Mouse (Mus musculus): ENCODE results near the gene Atxn1. TPM values are rescaled to one million over a fixed set of nuclear protein-coding genes. Genes with fewer than 3 reads are reported as not detected.

The Atxn1 gene
- polyA plus RNA-seq, 1 experiment, result not detected

DNA sequence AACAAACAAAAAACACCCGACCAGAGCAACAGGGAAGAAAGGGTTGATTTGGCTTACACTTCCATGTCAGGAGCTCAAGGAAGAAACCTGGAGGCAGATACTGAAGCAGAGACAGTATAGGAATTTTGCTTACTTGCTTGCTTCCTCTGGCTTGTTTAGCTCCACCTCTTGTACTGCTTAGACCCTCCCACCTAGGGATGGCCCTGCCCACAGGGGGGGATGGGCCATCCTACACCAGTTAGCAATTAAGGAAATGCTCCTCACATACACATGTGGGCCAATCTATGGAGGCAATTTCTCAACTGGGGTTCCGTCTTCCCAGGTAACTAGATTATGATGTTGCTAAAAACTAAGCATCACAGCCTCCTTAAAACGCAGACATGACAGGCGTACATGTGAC, 39.5 kb downstream of the Atxn1 start:
- WGBS, result 85% methylated on average over 4 of the region's 4 CpGs
- Histone ChIP-seq H3K4me1 (ENCODE audit: control insufficient read depth, insufficient read depth, low read length) (peaks cover 6% of the 10 kb centered on the region; the same call in 1 of the 2 replicates), H3K4me3 (ENCODE audit: insufficient read depth, low read depth, low read length) (no peak overlapping the region), H3K27ac (ENCODE audit: insufficient read depth, low read depth, low read length) (no peak overlapping the region)
- TF ChIP-seq CTCF (IDR thresholded peaks at IDR 0.05; ENCODE audit: insufficient read depth, low read depth, low read length), result no peak
- TF ChIP-seq POLR2A (IDR thresholded peaks at IDR 0.05; ENCODE audit: insufficient read depth, low read depth, low read length), result no peak

DNA sequence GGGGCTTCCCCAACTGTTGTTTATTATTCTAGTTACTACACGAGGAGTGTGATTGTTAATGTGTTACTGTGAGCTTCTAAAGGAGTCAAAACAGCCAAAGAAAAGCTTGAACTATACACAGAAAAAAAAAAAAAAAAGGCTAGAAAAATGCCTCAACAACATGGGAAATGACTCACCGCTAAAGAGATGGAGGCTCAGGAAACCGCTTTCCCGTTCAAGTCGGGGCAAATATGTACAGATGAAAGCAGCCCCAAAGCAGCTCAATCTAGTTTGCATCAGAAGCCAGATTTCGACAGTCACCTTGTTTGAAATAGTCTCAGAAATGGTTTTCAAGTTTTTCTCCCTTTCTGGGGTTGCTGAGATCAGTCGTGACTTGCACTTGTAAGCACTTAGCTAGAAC, 40.3 kb downstream of the Atxn1 start:
- Histone ChIP-seq H3K4me1 (ENCODE audit: control insufficient read depth, insufficient read depth, low read length) (peaks cover 4% of the 10 kb centered on the region; the same call in 1 of the 2 replicates), H3K4me3 (ENCODE audit: insufficient read depth, low read depth, low read length) (no peak overlapping the region), H3K27ac (ENCODE audit: insufficient read depth, low read depth, low read length) (no peak overlapping the region)
- 28% methylated on average over 7 of the region's 7 CpGs for WGBS
- TF ChIP-seq CTCF (IDR thresholded peaks at IDR 0.05; ENCODE audit: insufficient read depth, low read depth, low read length) (no peak), POLR2A (IDR thresholded peaks at IDR 0.05; ENCODE audit: insufficient read depth, low read depth, low read length) (no peak)

DNA sequence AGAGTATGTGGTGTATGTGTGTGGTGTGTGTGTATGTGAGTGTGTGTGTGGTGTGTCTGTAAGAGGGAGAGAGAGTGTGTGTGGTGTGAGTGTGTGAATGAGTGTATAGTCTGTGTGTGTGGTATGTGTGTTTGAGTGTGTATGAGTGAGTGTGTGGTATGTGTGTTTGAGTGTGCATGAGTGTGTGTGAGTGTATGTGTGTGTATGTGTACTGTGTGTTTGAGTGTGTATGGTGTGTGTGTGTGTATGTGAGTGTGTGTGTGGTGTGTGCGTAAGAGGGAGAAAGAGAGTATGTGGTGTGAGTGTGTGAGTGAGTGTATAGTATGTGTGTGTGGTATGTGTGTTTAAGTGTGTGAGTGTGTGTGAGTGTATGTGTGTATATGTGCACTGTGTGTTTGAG, 41.7 kb downstream of the Atxn1 start:
- peaks cover 4% of the 10 kb centered on the region; the same call in 1 of the 2 replicates for H3K4me1 ChIP-seq (ENCODE audit: control insufficient read depth, insufficient read depth, low read length)
- TF ChIP-seq CTCF (IDR thresholded peaks at IDR 0.05; ENCODE audit: insufficient read depth, low read depth, low read length) (no peak), POLR2A (IDR thresholded peaks at IDR 0.05; ENCODE audit: insufficient read depth, low read depth, low read length) (no peak)
- H3K4me3 ChIP-seq (ENCODE audit: insufficient read depth, low read depth, low read length), result no peak overlapping the region
- 97% methylated on average over 1 of the region's 1 CpGs for WGBS
- no peak overlapping the region for H3K27ac ChIP-seq (ENCODE audit: insufficient read depth, low read depth, low read length)

DNA sequence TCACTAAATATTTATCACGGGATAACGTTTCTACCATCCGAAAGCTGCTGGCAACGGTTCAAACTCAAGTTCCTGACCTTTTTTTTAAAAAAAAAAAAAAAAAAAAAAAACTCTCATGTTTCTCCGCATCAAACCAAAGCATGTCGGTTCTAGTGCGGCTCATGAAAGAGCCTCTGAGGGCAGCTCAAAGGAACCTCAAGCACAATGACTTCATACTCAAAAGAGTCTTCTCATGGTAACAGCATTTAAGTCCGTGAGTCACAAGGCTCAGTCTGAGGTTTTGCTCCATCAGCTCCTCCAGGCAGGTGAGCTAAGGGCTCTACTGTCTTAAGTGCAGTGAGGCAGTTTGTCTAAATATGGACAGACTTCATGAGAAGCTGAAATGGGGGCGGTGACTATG, 42.3 kb downstream of the Atxn1 start:
- no peak for TF ChIP-seq POLR2A (IDR thresholded peaks at IDR 0.05; ENCODE audit: insufficient read depth, low read depth, low read length)
- Histone ChIP-seq H3K4me3 (ENCODE audit: insufficient read depth, low read depth, low read length) (no peak overlapping the region), H3K27ac (ENCODE audit: insufficient read depth, low read depth, low read length) (no peak overlapping the region), H3K4me1 (ENCODE audit: control insufficient read depth, insufficient read depth, low read length) (peaks cover 8% of the 10 kb centered on the region)
- 42% methylated on average over 9 of the region's 9 CpGs for WGBS

DNA sequence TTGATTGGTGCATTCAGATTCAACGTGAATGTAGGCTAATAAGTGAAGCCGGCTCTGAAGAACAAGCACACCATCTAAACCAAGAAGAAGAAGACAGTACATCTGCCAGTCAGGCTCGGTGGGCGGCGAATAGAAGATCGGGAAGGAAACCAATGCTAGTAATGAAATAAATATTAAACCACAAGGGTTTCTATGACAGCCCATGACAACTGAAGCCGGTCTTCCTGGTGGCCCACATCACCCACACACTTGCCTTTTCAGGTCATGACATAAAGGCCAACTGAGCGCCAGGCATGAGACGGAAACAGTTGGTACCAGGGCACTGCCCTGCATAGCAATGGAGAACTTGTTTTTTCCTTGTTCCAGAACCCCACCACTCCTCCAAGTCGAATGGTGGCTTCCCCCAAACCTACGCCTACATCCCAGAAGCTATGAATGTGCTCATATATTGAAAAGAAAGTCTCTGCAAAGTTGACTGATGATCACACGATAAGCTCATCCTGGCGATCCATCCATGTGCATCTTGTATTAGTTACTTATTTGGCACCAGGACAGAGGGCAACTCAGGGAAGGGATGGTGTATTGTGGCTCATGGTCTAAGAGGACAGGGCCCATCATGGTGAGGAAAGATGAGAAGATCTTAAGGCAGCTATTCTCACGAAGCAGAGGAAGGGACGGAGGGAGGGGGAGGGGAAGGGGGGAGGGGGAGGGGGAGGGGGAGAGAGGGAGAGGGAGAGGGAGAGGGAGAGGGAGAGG, 45.7 kb downstream of the Atxn1 start:
- TF ChIP-seq POLR2A (IDR thresholded peaks at IDR 0.05; ENCODE audit: insufficient read depth, low read depth, low read length), result no peak
- no peak for TF ChIP-seq CTCF (IDR thresholded peaks at IDR 0.05; ENCODE audit: insufficient read depth, low read depth, low read length)
- Histone ChIP-seq H3K4me3 (ENCODE audit: insufficient read depth, low read depth, low read length) (no peak overlapping the region), H3K27ac (ENCODE audit: insufficient read depth, low read depth, low read length) (no peak overlapping the region), H3K4me1 (ENCODE audit: control insufficient read depth, insufficient read depth, low read length) (peaks cover 14% of the 10 kb centered on the region)
- 92% methylated on average over 13 of the region's 15 CpGs for WGBS

DNA sequence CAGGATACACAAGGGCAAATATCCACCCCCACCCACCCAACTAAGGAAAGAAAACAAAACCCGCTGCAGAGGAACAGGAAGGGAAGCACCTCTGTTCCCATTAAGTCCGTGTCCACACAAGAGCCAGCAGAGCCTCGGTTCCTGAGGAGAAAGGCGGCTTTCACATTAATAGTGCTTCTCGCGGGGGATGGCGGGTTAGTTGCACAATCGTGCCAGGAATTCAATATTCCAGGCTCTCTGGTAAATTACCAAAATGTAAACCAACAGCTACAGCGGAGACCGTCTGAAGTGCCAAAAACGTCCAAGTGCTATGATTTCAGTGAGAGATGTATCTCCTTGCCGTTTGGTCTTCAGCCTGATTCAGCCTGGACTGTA, 46.8 kb downstream of the Atxn1 start:
- WGBS, result 52% methylated on average over 12 of the region's 12 CpGs
- no peak overlapping the region for H3K27ac ChIP-seq (ENCODE audit: insufficient read depth, low read depth, low read length)
- TF ChIP-seq CTCF (IDR thresholded peaks at IDR 0.05; ENCODE audit: insufficient read depth, low read depth, low read length) (no peak), POLR2A (IDR thresholded peaks at IDR 0.05; ENCODE audit: insufficient read depth, low read depth, low read length) (no peak)

DNA sequence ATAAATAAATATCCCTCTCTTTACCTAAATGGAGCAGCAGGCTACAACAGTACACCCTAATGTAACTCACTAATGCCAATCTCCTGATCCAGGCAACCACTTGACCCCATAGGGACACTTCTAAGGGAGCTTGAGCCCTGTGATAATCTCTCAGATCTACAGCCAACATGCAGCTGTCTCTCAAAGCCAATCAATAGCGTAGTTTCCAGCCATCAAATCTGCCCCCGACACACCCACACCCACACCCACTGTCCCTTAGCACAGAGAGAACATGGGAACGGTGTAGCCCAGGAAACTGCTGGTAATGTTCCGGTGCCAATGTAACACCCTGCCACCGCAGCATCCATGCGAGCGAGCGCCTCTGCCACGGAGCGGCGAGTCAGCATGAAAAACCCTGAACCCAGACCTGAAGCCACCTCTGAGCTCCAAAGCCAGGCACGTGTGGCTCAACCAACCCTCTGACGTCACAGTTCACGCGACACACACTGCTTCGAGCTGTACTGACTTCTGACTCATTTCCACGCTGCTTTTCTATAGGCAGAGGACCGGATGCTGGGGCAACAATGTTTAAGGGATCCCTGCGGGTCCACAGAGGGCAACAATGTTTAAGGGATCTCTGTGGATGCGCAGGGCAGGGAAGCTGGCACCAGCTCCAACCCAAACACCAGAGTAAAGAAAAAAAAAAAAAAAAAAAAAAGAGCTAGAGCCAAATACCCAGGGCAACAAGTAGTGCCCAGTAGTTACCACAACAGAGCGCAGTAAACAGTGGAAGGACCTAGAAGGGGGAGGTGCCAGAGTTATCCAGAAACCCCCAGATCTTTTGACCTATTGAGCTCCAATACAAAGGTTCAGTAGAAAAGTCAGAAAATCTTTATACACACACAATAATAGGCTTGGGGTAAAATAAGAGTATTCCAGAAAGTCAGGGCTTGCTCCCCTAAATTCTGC, 47.5 kb downstream of the Atxn1 start:
- peaks cover 13% of the 10 kb centered on the region for H3K4me1 ChIP-seq (ENCODE audit: control insufficient read depth, insufficient read depth, low read length)
- 65% methylated on average over 21 of the region's 21 CpGs for WGBS
- no peak overlapping the region for H3K27ac ChIP-seq (ENCODE audit: insufficient read depth, low read depth, low read length)
- peak overlapping the region; percentile 8; the same call in 1 of the 2 replicates for H3K4me3 ChIP-seq (ENCODE audit: insufficient read depth, low read depth, low read length)
- TF ChIP-seq CTCF (IDR thresholded peaks at IDR 0.05; ENCODE audit: insufficient read depth, low read depth, low read length) (no peak), POLR2A (IDR thresholded peaks at IDR 0.05; ENCODE audit: insufficient read depth, low read depth, low read length) (no peak)

More for the DNA sequence above, 46.8 kb downstream of the Atxn1 start:
- Histone ChIP-seq H3K4me3 (ENCODE audit: insufficient read depth, low read depth, low read length) (no peak overlapping the region), H3K4me1 (ENCODE audit: control insufficient read depth, insufficient read depth, low read length) (peaks cover 13% of the 10 kb centered on the region)

DNA sequence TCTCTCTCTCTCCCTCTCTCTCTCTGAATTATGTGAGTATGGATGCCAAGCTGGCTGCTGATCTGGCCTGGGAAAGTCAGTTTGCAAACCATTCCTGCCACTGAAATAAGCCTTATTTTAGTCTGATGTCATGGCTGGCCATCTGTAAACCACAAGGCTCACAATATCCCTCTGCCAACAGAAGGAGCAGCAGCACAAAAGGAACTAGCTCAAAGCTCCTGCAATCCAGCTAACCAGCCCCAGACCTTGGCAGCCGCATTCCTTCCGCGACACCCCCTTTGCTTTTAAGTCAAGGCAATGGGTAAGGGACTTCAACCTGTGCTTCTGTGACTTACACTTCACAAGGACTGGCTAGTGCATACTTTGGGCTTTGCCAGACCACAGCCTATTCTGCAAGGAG, 48.9 kb downstream of the Atxn1 start:
- 68% methylated on average over 3 of the region's 3 CpGs for WGBS
- no peak overlapping the region for H3K27ac ChIP-seq (ENCODE audit: insufficient read depth, low read depth, low read length)

DNA sequence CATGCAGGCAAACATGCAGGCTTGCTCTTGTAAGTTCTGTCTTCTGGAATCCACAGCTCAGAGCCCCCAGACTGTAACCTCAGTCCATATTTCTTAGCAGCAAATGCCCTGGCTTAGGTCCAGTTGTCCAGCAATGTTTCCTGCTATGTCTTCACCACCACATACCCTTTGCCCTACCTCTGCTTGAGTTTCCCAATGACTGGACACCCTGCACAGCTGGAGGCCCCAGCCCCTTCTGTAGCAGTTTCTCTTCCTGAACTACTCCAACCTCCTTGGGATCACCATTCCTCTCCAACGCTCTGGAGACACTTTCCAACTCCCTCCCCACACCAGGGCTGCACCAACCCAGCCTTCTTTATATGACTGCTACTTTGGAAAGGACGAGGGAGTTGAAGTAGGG, 49.8 kb downstream of the Atxn1 start:
- Histone ChIP-seq H3K4me1 (ENCODE audit: control insufficient read depth, insufficient read depth, low read length) (peaks cover 20% of the 10 kb centered on the region), H3K4me3 (ENCODE audit: insufficient read depth, low read depth, low read length) (no peak overlapping the region), H3K27ac (ENCODE audit: insufficient read depth, low read depth, low read length) (no peak overlapping the region)
- TF ChIP-seq CTCF (IDR thresholded peaks at IDR 0.05; ENCODE audit: insufficient read depth, low read depth, low read length) (no peak), POLR2A (IDR thresholded peaks at IDR 0.05; ENCODE audit: insufficient read depth, low read depth, low read length) (no peak)
- WGBS, result 82% methylated on average over 2 of the region's 2 CpGs

More for the DNA sequence above, 48.9 kb downstream of the Atxn1 start:
- TF ChIP-seq POLR2A (IDR thresholded peaks at IDR 0.05; ENCODE audit: insufficient read depth, low read depth, low read length) (no peak), CTCF (IDR thresholded peaks at IDR 0.05; ENCODE audit: insufficient read depth, low read depth, low read length) (no peak)
- Histone ChIP-seq H3K4me3 (ENCODE audit: insufficient read depth, low read depth, low read length) (no peak overlapping the region), H3K4me1 (ENCODE audit: control insufficient read depth, insufficient read depth, low read length) (peaks cover 20% of the 10 kb centered on the region)

Measured in olfactory bulb, adult 2 months (tissue).